Mouse (Mus musculus) kidney, adult 10 weeks (tissue): ENCODE data around the gene Pdk1. TPM values are rescaled to one million over a fixed set of nuclear protein-coding genes. Genes with fewer than 3 reads are reported as not detected.

Experiments used
- polyA plus RNA-seq: library from polyadenylated mRNA; stranded (reverse); fragments of 350-450 nt; fragmentation: Illumina TruSeq; extraction: RNeasy Lipid Tissue Mini Kit (QIAGEN cat#74804); gene quantifications from one replicate; pipeline ENCODE4 v1.2.3, GENCODE M21; 2014; ENCODE audit warnings: low read depth, low replicate concordance

Pdk1 gene
- 69.1 TPM for polyA plus RNA-seq

GRCm38 (mm10) chr2:71872801-71873443, at the start of gene Pdk1:
TSS of gene Pdk1 (plus strand) at chr2:71873224.

Other genes starting within 250 kb of the Pdk1 start
- gene Itga6, start 127.6 kb upstream of the Pdk1 start, polyA plus RNA-seq: 275 TPM
- 6.7 TPM for gene Rapgef4, start 108.0 kb downstream of the Pdk1 start, polyA plus RNA-seq